Mouse (Mus musculus): ENCODE measurements at regions not wholly inside any gene's neighbourhood (a gene's known extent, or its start where the extent isn't known, plus 50 kb on each side); places are given as distances from the start of the nearest gene placed in this dataset.
"Not testable (repeated sequence)": the region's sequence is repeated elsewhere in the genome, so short reads cannot be mapped to it uniquely, and the experiment has no call there.

GRCm38 (mm10) chr17:16726904-16727303, 337.0 kb upstream of the Zfp960 start:
- Histone ChIP-seq H3K9me3 (no peaks in the 10 kb centered on the region), H3K4me3 (no peak overlapping the region), H3K9ac (no peak overlapping the region), H3K27me3 (no peaks in the 10 kb centered on the region), H3K4me2 (no peak overlapping the region), H3K4me1 (no peaks in the 10 kb centered on the region), H3K27ac (no peak overlapping the region), H3K36me3 (no peaks in the 10 kb centered on the region)
- WGBS, result 87% methylated on average over 2 of the region's 2 CpGs
- no peak for ATAC-seq (ENCODE audit: insufficient number of reproducible peaks, insufficient read depth, low FRiP score, low TSS enrichment, low read depth)

- Histone ChIP-seq H3K9me3 (no peaks in the 10 kb centered on the region), H3K4me3 (no peak overlapping the region), H3K27me3 (no peaks in the 10 kb centered on the region), H3K4me2 (no peak overlapping the region), H3K4me1 (no peaks in the 10 kb centered on the region), H3K9ac (no peak overlapping the region), H3K27ac (no peak overlapping the region), H3K36me3 (no peaks in the 10 kb centered on the region)
- 82% methylated on average over 4 of the region's 4 CpGs for WGBS
- no peak for ATAC-seq (ENCODE audit: insufficient number of reproducible peaks, insufficient read depth, low FRiP score, low TSS enrichment, low read depth)
These were observed 310.8 kb upstream of the Zfp960 start for GRCm38 (mm10) chr17:16753090-16753489.

DNA sequence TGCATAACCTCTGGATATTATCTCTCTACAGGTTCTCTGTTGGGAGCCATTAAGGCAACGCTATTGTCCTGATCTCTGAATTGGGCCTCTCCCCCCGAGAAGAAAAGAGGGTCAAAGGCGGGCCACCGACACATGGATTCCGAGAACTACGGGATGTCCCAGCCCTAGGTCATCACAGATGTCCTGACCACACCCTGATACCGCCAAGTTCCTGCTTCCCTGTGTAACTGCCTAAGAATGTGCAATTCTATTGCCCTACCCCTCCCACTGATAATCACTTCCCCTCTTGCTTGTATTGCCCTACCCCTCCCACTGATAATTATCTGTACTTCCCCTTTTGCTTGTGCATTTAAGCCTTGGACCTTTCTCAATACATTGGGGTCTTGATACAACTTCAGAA, 293.3 kb upstream of the Zfp960 start:
- H3K4me2 ChIP-seq; H3K27me3 ChIP-seq; ATAC-seq (ENCODE audit: insufficient number of reproducible peaks, insufficient read depth, low FRiP score, low TSS enrichment, low read depth); H3K9me3 ChIP-seq; H3K4me1 ChIP-seq; H3K9ac ChIP-seq; H3K4me3 ChIP-seq; H3K36me3 ChIP-seq; H3K27ac ChIP-seq: not testable (repeated sequence)
- 91% methylated on average over 7 of the region's 7 CpGs for WGBS

- Histone ChIP-seq H3K4me2 (no peak overlapping the region), H3K36me3 (no peaks in the 10 kb centered on the region), H3K27ac (no peak overlapping the region), H3K9ac (no peak overlapping the region), H3K27me3 (no peaks in the 10 kb centered on the region), H3K4me3 (no peak overlapping the region), H3K9me3 (no peaks in the 10 kb centered on the region), H3K4me1 (no peaks in the 10 kb centered on the region)
- WGBS, result 84% methylated on average over 5 of the region's 5 CpGs
- ATAC-seq (ENCODE audit: insufficient number of reproducible peaks, insufficient read depth, low FRiP score, low TSS enrichment, low read depth), result no peak
These were observed 265.6 kb upstream of the Zfp960 start for GRCm38 (mm10) chr17:16798316-16798715.

GRCm38 (mm10) chr17:16804986-16805385, 258.9 kb upstream of the Zfp960 start:
- no peak for ATAC-seq (ENCODE audit: insufficient number of reproducible peaks, insufficient read depth, low FRiP score, low TSS enrichment, low read depth)
- no peak overlapping the region for H3K9ac ChIP-seq

DNA sequence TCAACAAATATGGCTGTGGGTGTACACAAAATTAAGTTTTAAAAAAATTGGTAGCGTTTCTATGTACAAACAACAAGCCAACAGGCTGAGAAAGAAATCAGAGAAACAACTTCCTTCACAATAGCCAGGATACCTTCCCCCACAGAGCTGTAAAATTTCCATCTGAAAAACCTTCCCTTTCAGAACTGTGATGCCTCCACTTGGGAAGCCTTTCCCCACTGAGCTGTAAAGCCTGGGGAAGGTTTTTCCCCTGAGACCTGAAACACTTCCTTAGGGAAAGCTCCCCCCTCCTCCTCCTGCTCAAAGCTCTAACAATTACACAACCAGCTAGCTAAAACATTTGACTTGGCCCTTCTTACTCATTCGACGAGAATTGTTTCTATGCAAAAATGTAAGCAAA, 245.5 kb upstream of the Zfp960 start:
- no peaks in the 10 kb centered on the region for H3K9me3 ChIP-seq
- 34% methylated on average over 3 of the region's 3 CpGs for WGBS
- H3K27ac ChIP-seq, result no peak overlapping the region
- no peak overlapping the region for H3K4me3 ChIP-seq
- no peaks in the 10 kb centered on the region for H3K27me3 ChIP-seq
- H3K4me2 ChIP-seq, result no peak overlapping the region
- no peaks in the 10 kb centered on the region for H3K4me1 ChIP-seq
- no peak for ATAC-seq (ENCODE audit: insufficient number of reproducible peaks, insufficient read depth, low FRiP score, low TSS enrichment, low read depth)
- no peak overlapping the region for H3K9ac ChIP-seq
- H3K36me3 ChIP-seq, result no peaks in the 10 kb centered on the region

More at GRCm38 (mm10) chr17:16804986-16805385, 258.9 kb upstream of the Zfp960 start:
- Histone ChIP-seq H3K27me3 (no peaks in the 10 kb centered on the region), H3K9me3 (no peaks in the 10 kb centered on the region), H3K4me1 (no peaks in the 10 kb centered on the region), H3K36me3 (no peaks in the 10 kb centered on the region), H3K4me3 (no peak overlapping the region), H3K27ac (no peak overlapping the region), H3K4me2 (no peak overlapping the region)
- WGBS, result 56% methylated on average over 3 of the region's 3 CpGs

DNA sequence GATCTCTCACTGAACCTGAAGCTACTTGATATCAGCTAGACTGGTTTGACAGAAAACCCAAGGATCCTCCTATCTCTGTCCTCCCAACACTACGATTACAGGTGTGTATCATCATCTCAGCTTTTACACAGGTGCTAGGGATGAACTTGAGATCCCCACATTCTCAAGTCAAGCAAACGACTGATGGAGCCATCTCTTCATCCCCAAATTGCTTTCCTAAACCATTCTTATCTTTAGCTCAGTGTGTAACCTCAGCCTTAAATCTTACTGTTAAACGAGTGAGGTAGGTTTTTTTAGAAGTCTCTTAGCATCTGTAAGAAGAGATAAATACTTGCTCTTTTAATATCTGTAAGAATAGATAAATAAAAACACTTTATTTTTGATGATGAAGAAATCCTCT, 242.2 kb upstream of the Zfp960 start:
- WGBS, result 80% methylated on average over 3 of the region's 3 CpGs
- ATAC-seq (ENCODE audit: insufficient number of reproducible peaks, insufficient read depth, low FRiP score, low TSS enrichment, low read depth), result no peak

GRCm38 (mm10) chr17:16839152-16839551, 224.8 kb upstream of the Zfp960 start:
- Histone ChIP-seq H3K4me2 (no peak overlapping the region), H3K4me3 (no peak overlapping the region), H3K27ac (no peak overlapping the region), H3K9ac (no peak overlapping the region), H3K36me3 (no peaks in the 10 kb centered on the region), H3K4me1 (no peaks in the 10 kb centered on the region), H3K27me3 (no peaks in the 10 kb centered on the region), H3K9me3 (no peaks in the 10 kb centered on the region)
- no peak for ATAC-seq (ENCODE audit: insufficient number of reproducible peaks, insufficient read depth, low FRiP score, low TSS enrichment, low read depth)
- 91% methylated on average over 4 of the region's 4 CpGs for WGBS

More for the DNA sequence above, 242.2 kb upstream of the Zfp960 start:
- Histone ChIP-seq H3K36me3 (no peaks in the 10 kb centered on the region), H3K9me3 (no peaks in the 10 kb centered on the region), H3K4me2 (no peak overlapping the region), H3K4me3 (no peak overlapping the region), H3K27me3 (no peaks in the 10 kb centered on the region), H3K27ac (no peak overlapping the region), H3K4me1 (no peaks in the 10 kb centered on the region), H3K9ac (no peak overlapping the region)

- no peak for ATAC-seq (ENCODE audit: insufficient number of reproducible peaks, insufficient read depth, low FRiP score, low TSS enrichment, low read depth)
- Histone ChIP-seq H3K36me3 (no peaks in the 10 kb centered on the region), H3K4me3 (no peak overlapping the region), H3K9me3 (no peaks in the 10 kb centered on the region), H3K27ac (no peak overlapping the region), H3K9ac (no peak overlapping the region), H3K4me2 (no peak overlapping the region), H3K4me1 (no peaks in the 10 kb centered on the region), H3K27me3 (no peaks in the 10 kb centered on the region)
- 47% methylated on average over 1 of the region's 1 CpGs for WGBS
These were observed 203.1 kb upstream of the Zfp960 start for GRCm38 (mm10) chr17:16860771-16861170.

- Histone ChIP-seq H3K27me3 (no peaks in the 10 kb centered on the region), H3K4me3 (no peak overlapping the region), H3K4me2 (no peak overlapping the region), H3K27ac (no peak overlapping the region), H3K4me1 (no peaks in the 10 kb centered on the region), H3K9me3 (no peaks in the 10 kb centered on the region; the same call in 1 of the 2 replicates), H3K9ac (no peak overlapping the region), H3K36me3 (no peaks in the 10 kb centered on the region)
- ATAC-seq (ENCODE audit: insufficient number of reproducible peaks, insufficient read depth, low FRiP score, low TSS enrichment, low read depth), result no peak
- WGBS, result 63% methylated on average over 2 of the region's 2 CpGs
These were observed 163.1 kb upstream of the Zfp960 start for GRCm38 (mm10) chr17:16900791-16901190.

DNA sequence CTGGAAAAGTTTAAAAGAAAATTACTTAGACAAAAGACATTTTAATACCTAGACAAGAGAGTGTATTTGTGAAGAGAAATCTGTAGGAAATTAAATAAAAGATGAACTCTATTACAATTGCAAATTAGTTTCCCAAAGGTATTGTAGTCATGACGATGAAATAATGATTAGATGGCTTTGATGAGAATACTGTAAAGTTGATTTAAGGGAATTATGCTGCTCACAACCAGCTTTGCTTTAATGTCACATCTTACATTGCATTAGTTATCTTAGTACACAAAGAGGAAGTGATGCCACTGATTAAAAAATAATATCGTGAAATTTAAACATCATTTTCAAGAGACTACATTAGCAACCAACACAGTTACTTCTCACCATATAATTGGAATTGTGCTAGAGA, 145.7 kb upstream of the Zfp960 start:
- no peak for ATAC-seq (ENCODE audit: insufficient number of reproducible peaks, insufficient read depth, low FRiP score, low TSS enrichment, low read depth)
- Histone ChIP-seq H3K9ac (no peak overlapping the region), H3K27ac (no peak overlapping the region), H3K4me3 (no peak overlapping the region), H3K4me2 (no peak overlapping the region), H3K4me1 (no peaks in the 10 kb centered on the region), H3K27me3 (no peaks in the 10 kb centered on the region), H3K36me3 (no peaks in the 10 kb centered on the region), H3K9me3 (0 out of 2 replicates have a peak, but pooled peaks cover 4% of the 10 kb centered on the region)
- WGBS, result 87% methylated on average over 2 of the region's 2 CpGs

DNA sequence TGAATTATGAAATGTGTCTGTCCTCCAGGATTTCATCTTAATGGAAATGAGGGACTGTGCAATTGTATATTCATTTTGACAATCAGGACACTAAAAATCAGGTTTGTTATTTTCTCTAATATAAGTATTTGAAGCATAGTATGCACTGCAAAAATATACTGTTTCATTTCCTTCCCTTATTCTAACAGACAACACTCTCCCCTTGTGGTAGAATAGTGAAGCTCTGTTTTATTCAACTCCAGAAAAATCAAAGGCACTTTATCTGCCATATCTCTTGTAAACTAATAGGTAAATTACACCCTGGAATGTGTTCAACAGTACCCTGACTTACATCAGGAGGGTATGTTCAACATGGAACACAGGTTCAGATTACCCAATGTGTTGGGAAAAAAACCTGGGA, 137.7 kb upstream of the Zfp960 start:
- Histone ChIP-seq H3K27ac (no peak overlapping the region), H3K4me2 (no peak overlapping the region), H3K4me1 (no peaks in the 10 kb centered on the region), H3K4me3 (no peak overlapping the region), H3K27me3 (no peaks in the 10 kb centered on the region), H3K36me3 (no peaks in the 10 kb centered on the region), H3K9ac (no peak overlapping the region), H3K9me3 (no peaks in the 10 kb centered on the region)
- no peak for ATAC-seq (ENCODE audit: insufficient number of reproducible peaks, insufficient read depth, low FRiP score, low TSS enrichment, low read depth)
